Mouse (Mus musculus): ENCODE measurements around the gene AF067063.
"Not testable (repeated sequence)": the region's sequence is repeated elsewhere in the genome, so short reads cannot be mapped to it uniquely, and the experiment has no call there.

Gene AF067063

DNA sequence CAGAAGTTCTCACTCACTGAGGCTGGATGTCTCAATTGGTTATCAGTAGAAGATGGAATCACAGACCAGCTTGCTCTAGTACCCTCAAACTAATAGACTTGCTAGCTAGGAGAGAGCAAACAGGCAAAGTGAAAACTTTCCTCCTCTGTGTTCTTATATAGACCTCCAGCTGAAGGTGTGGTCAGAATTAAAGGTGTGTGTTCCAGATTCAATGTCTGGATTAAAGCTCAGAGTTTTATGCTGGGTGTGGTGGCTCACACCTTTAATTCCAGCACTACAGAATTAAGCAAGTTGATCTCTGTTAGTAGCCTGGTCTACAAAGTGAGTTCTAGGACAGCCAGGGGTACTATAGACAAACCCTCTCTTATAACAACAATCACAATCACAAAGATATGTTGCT, at the start of gene AF067063:
AF067063 (minus strand) TSS at position 101 of the 400 bp plus-strand sequence.
- DNase-seq = not testable (repeated sequence)

DNA sequence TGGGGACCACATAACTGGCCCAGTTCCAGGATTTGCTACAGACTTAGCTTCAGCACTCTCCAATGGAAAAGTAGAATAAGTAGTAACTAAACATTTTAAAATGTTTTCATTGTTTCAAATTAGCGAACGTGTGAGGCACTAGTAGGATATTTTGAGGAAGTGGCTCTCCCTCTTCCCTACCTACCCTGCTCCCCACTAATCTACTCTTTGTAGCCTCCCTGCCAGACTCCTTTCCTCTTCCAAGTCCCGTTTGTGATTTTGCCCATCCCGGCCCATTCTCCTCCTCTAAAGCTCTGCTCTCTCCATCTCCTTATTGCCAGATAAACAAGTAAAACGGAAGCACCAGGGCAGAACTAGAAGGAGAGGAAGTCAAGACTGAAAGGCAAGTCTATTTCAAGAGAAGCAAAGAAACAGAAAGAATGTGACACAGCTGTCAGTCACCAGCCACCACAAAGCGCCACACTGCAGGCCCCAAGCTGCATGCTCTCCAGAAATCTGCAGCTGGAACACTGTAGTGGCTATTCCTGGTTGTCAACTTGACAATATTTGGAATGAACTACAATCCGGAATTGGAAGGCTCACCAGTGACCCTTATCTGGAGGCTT, 34.5 kb upstream of the AF067063 start:
- DNase-seq = not testable (repeated sequence)

DNA sequence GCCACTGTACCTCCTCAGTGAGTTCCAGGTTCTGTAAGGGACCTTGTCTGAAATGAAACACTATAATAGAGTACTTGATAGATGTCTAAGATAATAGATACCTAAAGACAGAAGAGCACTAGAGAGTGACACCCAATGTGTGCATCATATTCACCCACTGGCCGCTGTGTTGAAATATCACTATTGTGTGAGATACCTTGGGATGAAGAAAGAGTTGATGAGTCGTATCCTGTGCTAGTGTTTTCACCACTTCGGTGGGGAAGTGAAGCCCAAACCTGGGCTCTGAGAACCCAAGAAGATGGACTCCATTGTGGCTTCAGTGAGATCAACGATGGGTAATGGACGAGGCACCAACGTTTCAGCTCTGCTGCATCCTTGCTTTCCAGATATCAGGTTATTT, 32.4 kb upstream of the AF067063 start:
- DNase-seq = not testable (repeated sequence)

DNA sequence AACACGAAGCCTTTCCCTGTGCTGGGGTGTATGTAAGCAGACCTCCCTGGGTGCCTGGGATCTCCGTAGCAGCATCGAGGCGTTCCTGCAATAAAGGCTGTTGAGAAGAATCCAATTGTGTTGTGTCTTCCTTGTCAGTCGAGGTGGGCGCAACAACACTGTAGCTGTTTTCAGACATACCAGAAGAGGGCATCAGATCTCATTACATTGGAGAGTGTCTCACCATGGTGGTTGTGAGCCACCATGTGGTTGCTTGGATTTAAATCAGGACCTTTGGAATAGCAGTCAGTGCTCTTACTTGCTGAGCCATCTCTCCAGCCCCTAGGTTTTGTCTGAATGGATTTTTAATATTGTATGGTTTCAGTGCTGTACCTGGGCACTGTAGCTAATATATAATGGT, 10.0 kb upstream of the AF067063 start:
- not testable (repeated sequence) for DNase-seq

DNA sequence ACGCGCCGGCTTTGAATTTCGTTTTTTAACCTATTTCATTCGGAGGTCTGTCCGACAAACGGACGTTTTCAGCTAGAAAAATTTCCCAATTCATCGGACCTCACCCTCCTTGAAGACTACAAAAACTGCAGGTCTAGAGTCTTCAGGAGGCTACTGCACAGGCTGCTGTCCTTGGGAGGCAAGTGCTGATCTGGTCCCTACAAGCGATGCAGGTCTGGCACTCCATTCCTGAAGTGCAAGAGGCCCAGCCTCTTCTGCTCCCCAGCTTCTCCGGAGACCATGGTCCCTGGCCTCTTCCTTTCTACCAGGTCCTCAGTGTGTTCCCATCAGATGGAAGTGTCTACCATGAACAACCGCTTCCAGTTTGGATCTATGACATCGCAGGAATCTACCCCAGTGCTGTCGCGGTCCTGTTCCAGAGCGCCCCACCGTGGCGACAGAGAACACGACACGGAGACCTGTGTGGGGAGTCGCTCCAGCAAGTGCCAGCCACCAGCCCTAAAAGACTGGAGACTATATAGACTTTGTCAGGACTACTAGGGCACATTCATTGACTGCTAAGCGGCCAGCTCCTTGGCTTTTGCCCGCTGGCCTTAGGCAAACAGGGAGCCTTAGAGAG, 7.8 kb upstream of the AF067063 start:
- DNase-seq = peak; percentile 63

DNA sequence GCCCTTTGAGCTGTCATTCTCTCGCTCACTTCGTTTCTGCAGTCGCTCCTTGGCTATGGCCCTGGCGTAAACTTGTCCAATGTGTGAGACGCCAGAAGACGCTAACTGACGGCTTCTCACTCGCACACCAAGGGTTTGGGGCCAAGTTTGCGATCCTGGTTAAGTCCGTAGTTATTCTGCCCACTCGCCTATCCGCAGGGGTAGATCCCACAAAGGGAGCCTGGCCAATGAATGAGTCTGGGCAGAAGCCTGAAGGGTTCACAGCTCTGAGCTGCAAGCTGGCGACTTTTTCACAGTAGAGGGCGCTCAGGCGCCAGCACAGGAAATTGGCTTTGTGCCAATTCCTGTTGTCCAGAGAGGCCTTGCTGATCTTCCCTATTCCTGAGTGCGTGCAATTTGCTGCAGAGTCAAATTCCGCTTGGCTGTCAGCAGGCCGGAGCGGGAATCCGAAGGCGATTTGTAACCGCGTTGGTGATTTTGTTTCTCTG, 6.4 kb upstream of the AF067063 start:
- DNase-seq = peak; percentile 45

DNA sequence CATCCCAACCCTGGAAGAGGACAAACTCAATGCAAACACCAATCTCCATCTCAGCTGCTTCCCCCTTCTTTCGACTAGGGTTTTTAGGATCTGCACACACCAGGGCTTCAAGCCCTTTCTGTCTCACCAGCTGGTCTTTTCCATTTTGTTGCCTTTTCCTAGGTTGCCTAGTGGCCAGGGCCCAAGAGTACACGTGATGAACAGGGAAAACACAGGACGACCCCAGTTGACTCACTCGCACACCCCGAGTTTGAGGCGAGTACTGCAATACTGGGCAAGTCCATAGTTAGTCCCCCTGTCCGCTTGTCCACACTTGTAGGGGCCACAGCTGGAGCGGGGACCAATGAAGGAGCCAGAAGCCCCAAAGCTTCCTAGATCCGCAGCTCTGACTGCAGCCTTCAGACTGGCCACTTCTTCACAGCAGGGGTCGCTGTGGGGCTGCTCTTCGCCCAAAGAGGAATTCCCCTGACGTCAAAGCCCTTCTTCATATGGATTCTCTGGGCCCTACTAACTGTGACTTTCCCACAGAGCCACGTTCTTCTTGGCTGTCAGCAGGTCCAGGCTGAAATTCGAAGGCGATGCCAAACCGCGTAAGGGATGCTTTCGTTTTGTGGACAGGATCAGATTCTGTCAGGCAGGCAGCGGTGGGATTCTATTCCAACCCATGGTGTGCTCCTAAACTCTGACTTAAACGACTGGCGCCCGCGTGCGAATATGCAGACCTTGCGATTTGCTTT, 5.5 kb upstream of the AF067063 start, which contains the start of gene D13Ertd608e:
D13Ertd608e (plus strand) TSS at position 687 of the 737 bp plus-strand sequence.
- peak; percentile 18 for DNase-seq

DNA sequence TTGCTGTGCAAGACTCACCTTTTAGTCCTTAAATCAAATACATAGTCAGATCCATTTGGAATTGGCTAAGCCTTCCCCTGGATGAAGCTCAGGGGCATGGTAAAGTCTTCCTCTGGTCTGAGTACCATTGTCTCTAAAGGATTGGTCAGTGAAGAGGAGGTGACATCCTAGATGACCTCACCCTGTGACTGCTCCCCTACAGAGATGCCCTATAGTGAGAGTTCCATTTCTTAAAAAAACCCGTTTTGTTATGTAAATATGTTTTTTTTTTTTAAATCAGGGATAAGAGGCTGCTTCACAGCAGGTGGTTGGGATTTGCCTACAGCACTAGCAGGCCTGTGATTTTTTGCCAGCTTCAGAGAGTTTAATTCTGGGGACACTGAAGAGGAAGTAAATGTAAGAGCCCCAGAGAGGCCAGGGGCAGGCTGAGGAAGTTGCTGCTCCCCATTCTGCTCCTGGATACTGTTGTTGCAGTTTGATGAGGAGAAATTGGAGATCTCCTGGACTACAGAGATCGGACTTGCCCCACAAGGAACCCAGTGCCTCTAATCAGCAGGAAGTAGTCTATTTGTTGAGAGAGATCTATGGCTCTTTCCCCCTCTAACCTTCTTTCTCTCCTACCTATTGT, 12.3 kb downstream of the AF067063 start:
- DNase-seq = no peak

DNA sequence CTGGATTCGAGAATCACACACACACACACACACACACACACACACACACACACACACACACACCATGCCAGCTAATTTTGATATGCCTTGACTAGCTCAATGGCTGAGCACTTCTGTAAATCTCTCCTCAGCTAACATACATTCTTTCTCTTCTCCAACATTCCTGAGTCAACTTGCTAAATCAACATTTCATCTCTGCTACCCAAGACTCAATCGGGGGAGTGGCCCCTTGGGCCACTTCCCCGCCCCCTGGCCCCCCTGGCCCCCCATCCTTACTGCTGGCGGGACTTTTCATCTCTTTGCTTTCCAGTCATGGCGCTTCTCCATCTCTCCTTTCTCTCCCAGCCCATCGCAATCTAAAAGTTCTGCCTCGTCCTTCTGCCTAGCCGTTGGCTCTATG, 13.2 kb downstream of the AF067063 start:
- DNase-seq = no peak

DNA sequence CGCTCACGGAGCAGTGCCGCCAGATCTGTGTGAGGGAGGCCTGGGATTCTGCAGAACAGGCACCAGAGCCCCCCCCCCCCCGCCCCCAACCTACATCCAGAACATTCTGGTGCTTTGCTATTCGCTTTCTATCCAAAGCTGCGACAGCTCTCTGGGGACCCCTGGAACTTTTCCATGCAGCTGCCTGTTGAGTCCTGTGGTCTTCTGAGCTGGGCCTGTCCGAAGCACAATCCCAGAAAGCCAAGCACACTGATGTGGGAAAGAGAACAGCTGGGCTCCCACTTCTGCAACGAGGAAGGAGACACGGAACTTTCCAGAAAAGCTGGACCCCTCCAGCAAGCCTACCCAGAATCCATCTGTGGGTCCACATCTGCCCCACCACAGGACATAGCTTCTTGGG, 20.0 kb downstream of the AF067063 start:
- DNase-seq = no peak

DNA sequence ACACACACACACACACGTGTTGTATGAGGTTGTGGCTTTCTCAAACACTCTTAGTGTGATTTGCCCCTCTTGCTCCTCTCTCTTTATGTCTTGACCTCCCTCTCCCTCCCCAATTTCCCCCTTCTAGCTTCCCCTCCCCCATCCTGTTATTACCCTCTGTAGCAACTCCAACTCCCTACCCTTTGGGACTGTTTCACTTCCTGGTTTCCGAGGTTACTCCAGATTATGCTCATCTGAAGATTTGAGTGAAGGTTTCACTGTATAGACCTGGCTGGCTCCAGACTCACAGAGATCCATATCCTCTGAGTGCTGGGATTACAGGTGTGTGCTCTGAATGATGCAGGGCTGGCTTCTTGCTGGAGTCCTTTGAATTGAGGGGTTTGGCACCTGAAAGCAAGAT, 21.1 kb downstream of the AF067063 start:
- no peak for DNase-seq

DNA sequence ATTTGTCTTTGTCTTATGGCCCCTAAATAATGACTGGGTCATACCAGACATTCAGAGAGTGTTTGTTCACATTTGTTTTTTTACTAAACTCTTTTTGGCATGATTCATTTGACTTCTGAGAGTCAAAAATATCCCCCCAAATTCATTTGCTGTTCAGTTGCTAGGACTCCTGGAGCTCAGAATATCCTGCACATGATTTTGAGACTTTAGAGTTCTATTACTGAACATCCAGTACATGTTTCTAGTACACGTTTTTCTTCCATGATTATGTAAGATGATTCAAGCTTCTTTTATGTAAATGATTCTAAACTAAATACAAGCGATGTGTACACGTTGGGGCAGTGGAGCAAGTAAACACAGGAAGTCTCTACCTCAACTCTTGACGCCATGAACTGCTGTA, 32.4 kb downstream of the AF067063 start:
- DNase-seq = no peak

DNA sequence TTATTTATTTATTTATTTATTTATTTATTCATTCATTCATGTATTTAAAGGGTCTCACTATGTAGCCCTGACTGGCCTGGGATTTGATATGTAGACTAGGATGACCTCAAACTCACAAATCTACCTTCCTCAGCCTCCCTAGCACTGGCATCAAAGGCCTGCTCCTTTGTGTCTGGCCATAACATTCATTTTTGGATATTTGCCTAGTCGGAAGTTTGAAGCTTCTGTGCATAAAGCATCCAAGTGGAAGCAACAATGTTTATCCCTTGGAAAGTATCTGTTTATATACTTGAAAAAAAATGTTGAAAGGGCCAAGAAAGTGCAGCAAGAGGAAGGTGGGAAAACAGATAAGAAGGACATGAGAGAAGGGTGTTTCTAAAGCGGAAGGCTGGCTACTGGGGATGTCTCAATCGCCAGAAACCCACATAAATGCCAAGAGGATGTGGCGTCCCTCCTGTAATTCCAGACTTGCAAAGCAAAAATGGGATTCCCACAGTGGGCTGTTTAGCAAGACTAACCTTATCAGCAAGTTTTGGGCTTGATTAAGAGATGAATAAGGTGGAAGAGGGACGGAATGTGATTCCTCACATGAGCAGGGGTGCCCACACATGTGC, 37.1 kb downstream of the AF067063 start:
- no peak for DNase-seq

DNA sequence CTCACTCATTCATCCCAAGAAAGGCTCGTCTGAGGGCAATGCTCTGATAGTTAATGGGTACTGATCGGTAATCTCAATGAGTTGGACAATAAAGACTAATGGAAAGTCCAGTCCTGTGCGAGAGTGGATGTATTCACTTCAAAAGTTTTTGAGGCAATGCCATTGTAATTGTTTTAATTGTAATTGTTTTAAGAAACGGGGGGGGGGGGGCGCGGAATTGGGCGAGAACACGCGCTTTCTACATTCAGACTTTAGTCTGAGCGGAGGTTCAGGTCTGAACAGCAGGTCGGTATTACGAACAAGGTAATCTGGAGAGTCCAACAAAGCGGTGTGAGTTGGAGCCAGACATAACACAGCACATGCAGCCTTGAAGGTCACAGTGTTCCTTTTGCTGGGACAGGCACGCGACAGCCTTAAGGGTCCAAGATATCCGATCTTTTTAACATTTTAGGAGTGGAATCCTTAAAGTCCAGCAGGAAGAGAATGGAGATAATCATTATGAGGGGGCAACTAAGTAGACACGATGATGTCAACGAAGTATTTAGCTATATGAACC, 38.4 kb downstream of the AF067063 start:
- DNase-seq = peak; percentile 24

DNA sequence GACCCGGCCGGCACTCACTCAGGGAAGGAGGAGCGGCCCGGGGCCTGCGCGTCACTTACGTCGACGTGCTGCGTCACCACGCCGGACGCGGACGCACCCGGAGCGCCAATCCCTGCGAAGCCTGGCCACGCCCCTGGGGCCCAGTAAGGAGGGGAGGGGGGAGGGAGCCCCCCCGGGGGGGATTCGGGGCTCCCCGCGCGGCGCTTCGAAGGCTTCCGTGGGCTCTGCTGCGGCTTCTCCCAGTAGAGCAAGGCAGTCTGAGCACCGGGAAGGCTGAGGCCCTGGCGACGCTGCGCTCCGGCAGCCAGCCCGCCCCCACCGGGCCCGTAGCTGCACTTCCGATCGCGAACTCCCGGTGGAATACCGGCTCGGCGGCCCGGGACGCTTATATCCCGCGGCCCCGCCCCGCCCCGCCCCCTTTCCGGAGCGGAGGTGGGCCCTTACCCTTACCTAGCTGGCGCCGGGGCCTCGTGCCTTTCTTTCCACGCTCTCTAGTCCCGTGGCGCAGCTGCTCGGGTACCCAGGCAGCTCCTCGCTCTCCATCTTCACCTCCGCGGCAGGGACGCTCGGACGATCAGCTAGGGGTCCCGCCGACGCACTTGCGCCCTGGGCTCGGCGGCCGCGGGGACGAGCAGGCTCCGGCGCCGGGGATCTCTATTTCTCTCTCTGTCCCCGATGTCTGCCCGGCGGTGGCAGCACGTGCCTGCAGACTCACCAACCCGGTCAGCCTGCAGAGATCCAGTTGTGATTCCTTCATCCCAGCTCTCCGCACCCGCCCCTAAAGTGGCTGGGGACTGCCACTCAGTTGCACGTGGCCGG, 39.0 kb downstream of the AF067063 start, which contains the start of gene Zfp131:
Zfp131 (minus strand) TSS at position 129 of the 819 bp plus-strand sequence.
- DNase-seq = peak; percentile 95

DNA sequence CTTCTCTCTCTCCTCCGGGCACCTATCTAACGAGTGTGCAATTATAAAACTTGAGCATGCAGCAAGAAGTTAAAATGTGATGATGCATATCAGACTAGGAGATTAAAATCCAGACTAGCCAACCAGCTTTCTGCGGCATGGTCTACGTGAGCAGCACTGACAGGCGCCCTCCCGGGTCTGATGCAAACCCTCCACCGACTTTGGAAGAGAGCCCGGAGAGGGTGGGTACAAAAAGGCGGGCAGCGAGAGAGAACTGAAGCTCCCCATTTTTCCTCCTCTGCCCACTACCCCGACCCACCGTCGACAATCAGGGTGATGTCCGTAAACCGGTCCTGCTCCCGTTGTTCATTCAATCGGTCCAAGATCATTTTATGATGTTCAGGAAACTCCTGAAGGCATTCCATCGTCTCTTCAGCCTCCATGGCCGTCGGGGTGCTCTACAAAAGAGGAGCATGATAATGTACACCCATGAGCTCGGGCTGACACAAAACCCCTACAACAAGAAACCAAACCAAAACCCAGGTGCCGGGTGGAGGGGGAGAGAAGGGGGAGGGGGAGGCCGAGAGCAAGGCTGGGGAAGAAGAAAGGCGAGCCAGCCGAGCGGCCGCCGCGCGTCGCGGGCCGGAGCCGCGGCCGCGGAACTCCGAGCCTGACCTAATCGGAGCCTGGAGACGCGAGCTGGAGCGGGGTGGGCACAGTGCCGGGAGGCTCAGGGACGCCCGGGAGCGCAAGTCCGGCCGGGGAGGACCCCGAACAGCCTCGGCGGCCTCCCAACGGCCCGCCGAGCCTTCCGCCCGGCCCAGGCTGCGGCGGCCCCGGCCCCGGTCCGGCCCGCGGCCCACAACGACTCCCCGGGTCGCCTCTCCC, 39.9 kb downstream of the AF067063 start:
- peak; percentile 75 for DNase-seq

DNA sequence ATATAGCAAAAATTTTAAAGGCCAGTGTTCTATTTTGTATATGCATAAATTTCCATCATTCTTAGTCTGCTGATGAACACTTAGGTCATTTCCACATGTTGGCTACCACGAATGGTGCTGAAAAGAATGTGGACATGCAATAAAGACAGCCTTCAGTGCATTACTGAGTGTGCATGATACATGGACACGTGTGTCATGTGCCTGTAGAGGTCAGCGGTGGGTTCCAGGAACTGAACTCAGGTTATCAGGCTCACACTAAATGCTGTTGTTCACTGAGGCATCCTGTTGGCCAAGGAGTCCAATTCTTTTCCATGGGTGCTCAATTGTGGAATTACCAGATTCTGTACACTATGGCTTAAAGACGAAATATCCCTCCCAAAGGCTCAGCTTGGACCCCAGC, 46.4 kb downstream of the AF067063 start:
- DNase-seq = no peak
